Mouse (Mus musculus): ENCODE results near the gene Megf9. TPM values are rescaled to one million over a fixed set of nuclear protein-coding genes. Genes with fewer than 3 reads are reported as not detected.

The Megf9 gene
- total RNA-seq, 2 experiments from 2014 or later: 124 to 125 TPM

GRCm38 (mm10) chr4:70449668-70450067 is 85.1 kb downstream of the Megf9 start:
- no peak for DNase-seq (ENCODE audit: low spot score in 2 of 2)

GRCm38 (mm10) chr4:70446774-70447173 is 88.0 kb downstream of the Megf9 start:
- DNase-seq (ENCODE audit: low spot score in 2 of 2): no peak

GRCm38 (mm10) chr4:70420202-70420601 is 114.6 kb downstream of the Megf9 start:
- DNase-seq (ENCODE audit: low spot score in 2 of 2): no peak

GRCm38 (mm10) chr4:70412126-70412525 is 122.7 kb downstream of the Megf9 start:
- peak; percentile 10 to 65 for DNase-seq (ENCODE audit: low spot score in 2 of 2)

GRCm38 (mm10) chr4:70409994-70410721 is 124.6 kb downstream of the Megf9 start, which contains the start of gene Cdk5rap2:
Gene Cdk5rap2 (minus strand): TSS chr4:70410443.
- DNase-seq (ENCODE audit: low spot score in 2 of 2): peak; percentile 97 to 98

GRCm38 (mm10) chr4:70409456-70409855 is 125.3 kb downstream of the Megf9 start:
- DNase-seq (ENCODE audit: low spot score in 2 of 2): no peak

GRCm38 (mm10) chr4:70402109-70402819 is 132.5 kb downstream of the Megf9 start:
- peak; percentile 81 to 90 for DNase-seq (ENCODE audit: low spot score in 2 of 2)

- no peak for DNase-seq (ENCODE audit: low spot score in 2 of 2)
Observed at GRCm38 (mm10) chr4:70399476-70399875, 135.3 kb downstream of the Megf9 start.

GRCm38 (mm10) chr4:70399074-70399473 is 135.7 kb downstream of the Megf9 start:
- DNase-seq (ENCODE audit: low spot score in 2 of 2): no peak

- no peak for DNase-seq (ENCODE audit: low spot score in 2 of 2)
Observed at GRCm38 (mm10) chr4:70398088-70398487, 136.7 kb downstream of the Megf9 start.

- no peak for DNase-seq (ENCODE audit: low spot score in 2 of 2)
Observed at GRCm38 (mm10) chr4:70396701-70397100, 138.1 kb downstream of the Megf9 start.

GRCm38 (mm10) chr4:70394736-70395135 is 140.1 kb downstream of the Megf9 start:
- no peak for DNase-seq (ENCODE audit: low spot score in 2 of 2)

GRCm38 (mm10) chr4:70391760-70392372 is 142.9 kb downstream of the Megf9 start:
- peak in 1 of 2 experiments; percentile 34 for DNase-seq (ENCODE audit: low spot score in 2 of 2)

GRCm38 (mm10) chr4:70391073-70391472 is 143.7 kb downstream of the Megf9 start:
- DNase-seq (ENCODE audit: low spot score in 2 of 2): no peak

GRCm38 (mm10) chr4:70386206-70386605 is 148.6 kb downstream of the Megf9 start:
- DNase-seq (ENCODE audit: low spot score in 2 of 2): no peak

- DNase-seq (ENCODE audit: low spot score in 2 of 2): no peak
Observed at GRCm38 (mm10) chr4:70377359-70377758, 157.4 kb downstream of the Megf9 start.

Other genes with a start within 250 kb of the Megf9 start
- gene Cdk5rap2, start 124.6 kb downstream of the Megf9 start, total RNA-seq (2021): 10 to 100 TPM; 10.5 to 12.4 TPM

All from layer of hippocampus, adult 18-20 months (tissue).